Mouse (Mus musculus) embryonic facial prominence, embryonic 11.5 days (tissue): Measurements from ENCODE around the gene Atp10a. TPM values are rescaled to one million over a fixed set of nuclear protein-coding genes. Genes with fewer than 3 reads are reported as not detected.

Experiments used
- ATAC-seq: fragments of 200-750 bp; cut with Nextera tagmentation; replicated peaks from 2 replicates; pipeline ENCODE4 v1.8.0; 2017; ENCODE audit warnings: low read depth; ENCODE audit not compliant: insufficient number of reproducible peaks, low FRiP score, low TSS enrichment
- DNase-seq: peaks from one replicate; pipeline ENCODE4 v3.0.0-alpha.2; 2015; ENCODE audit warnings: low spot score
- H3K27ac ChIP-seq: fragments of 300-500 bp; sonication (generic); replicated peaks from 2 replicates; pipeline ENCODE4 v1.5.1; 2014; ENCODE audit warnings: mild to moderate bottlenecking, low read depth, low read length, control low read depth
- H3K27me3 ChIP-seq: fragments of 300-500 bp; sonication (generic); 2 replicates; pipeline ENCODE4 v1.6.1; 2014; ENCODE audit warnings: mild to moderate bottlenecking, low read length, moderate library complexity, mixed read lengths; ENCODE audit not compliant: control insufficient read depth, insufficient read depth
- H3K36me3 ChIP-seq: fragments of 300-500 bp; sonication (generic); replicated peaks from 2 replicates; pipeline ENCODE4 v1.6.1; 2014; ENCODE audit warnings: low read depth, mild to moderate bottlenecking, low read length, moderate library complexity, mixed read lengths; ENCODE audit not compliant: control insufficient read depth, insufficient read depth
- H3K4me1 ChIP-seq: fragments of 300-500 bp; sonication (generic); 2 replicates; pipeline ENCODE4 v1.6.1; 2014; ENCODE audit warnings: low read length, mixed read lengths; ENCODE audit not compliant: control insufficient read depth, insufficient read depth
- H3K4me2 ChIP-seq: fragments of 300-500 bp; sonication (generic); 2 replicates; pipeline ENCODE4 v1.6.1; 2014; ENCODE audit warnings: low read depth, mild to moderate bottlenecking, control low read depth, low read length, moderate library complexity
- H3K4me3 ChIP-seq: fragments of 300-500 bp; sonication (generic); 2 replicates; pipeline ENCODE4 v1.5.1; 2014; ENCODE audit warnings: low read depth, low read length, control low read depth
- H3K9ac ChIP-seq: fragments of 300-500 bp; sonication (generic); replicated peaks from 2 replicates; pipeline ENCODE4 v1.6.1; 2014; ENCODE audit warnings: mild to moderate bottlenecking, control low read depth, low read length
- H3K9me3 ChIP-seq: fragments of 300-500 bp; sonication (generic); replicated peaks from 2 replicates; pipeline ENCODE4 v1.6.1; 2016; ENCODE audit warnings: mild to moderate bottlenecking, low read length, inconsistent platforms, mixed read lengths; ENCODE audit not compliant: control insufficient read depth
- WGBS: fragments of 180-500 bp; shearing (Covaris S2); extraction: QIAGEN DNeasy Blood & Tissue Kit; methylation state at CpG from one replicate; pipeline ENCODE4 v1.1.7; 2014; 5-methylcytosine and 5-hydroxymethylcytosine counted together
- polyA plus RNA-seq: library from polyadenylated mRNA; unstranded; fragments of >200 nt; fragmentation: Nextera tagmentation; extraction: Ambion mirVana; gene quantifications from 2 replicates; pipeline ENCODE4 v1.2.1, GENCODE M21; 2014

Gene Atp10a
- polyA plus RNA-seq, 1 experiment from 2014 or later, result 1.9 TPM

- no peak overlapping the region for H3K9ac ChIP-seq
- H3K4me1 ChIP-seq, result no peaks in the 10 kb centered on the region
- no peak overlapping the region for H3K4me3 ChIP-seq
- no peak overlapping the region for H3K27ac ChIP-seq
- WGBS, result 44% methylated on average over 6 of the region's 6 CpGs
- H3K27me3 ChIP-seq, result no peaks in the 10 kb centered on the region
- ATAC-seq (no peak), DNase-seq (peak; percentile 33)
- no peak overlapping the region for H3K4me2 ChIP-seq
- no peaks in the 10 kb centered on the region for H3K36me3 ChIP-seq
- no peaks in the 10 kb centered on the region for H3K9me3 ChIP-seq
Measured at GRCm38 (mm10) chr7:58732406-58732805, 76.4 kb downstream of the Atp10a start.

GRCm38 (mm10) chr7:58733490-58733901 is 77.5 kb downstream of the Atp10a start:
- ATAC-seq (no peak), DNase-seq (peak; percentile 48)

GRCm38 (mm10) chr7:58736841-58737547 is 81.0 kb downstream of the Atp10a start:
- DNase-seq, result no peak
- Histone ChIP-seq H3K9ac (no peak overlapping the region), H3K4me2 (no peak overlapping the region), H3K4me1 (no peaks in the 10 kb centered on the region), H3K4me3 (no peak overlapping the region), H3K36me3 (no peaks in the 10 kb centered on the region), H3K9me3 (no peaks in the 10 kb centered on the region), H3K27me3 (no peaks in the 10 kb centered on the region), H3K27ac (no peak overlapping the region)
- WGBS, result 88% methylated on average over 3 of the region's 3 CpGs
- ATAC-seq, result no peak

More at GRCm38 (mm10) chr7:58733490-58733901, 77.5 kb downstream of the Atp10a start:
- no peaks in the 10 kb centered on the region for H3K4me1 ChIP-seq
- no peak overlapping the region for H3K27ac ChIP-seq
- no peak overlapping the region for H3K4me2 ChIP-seq
- H3K27me3 ChIP-seq, result no peaks in the 10 kb centered on the region
- H3K9me3 ChIP-seq, result no peaks in the 10 kb centered on the region
- no peak overlapping the region for H3K9ac ChIP-seq
- no peak overlapping the region for H3K4me3 ChIP-seq
- WGBS, result 39% methylated on average over 6 of the region's 6 CpGs
- H3K36me3 ChIP-seq, result no peaks in the 10 kb centered on the region

- H3K4me2 ChIP-seq, result no peak overlapping the region
- no peak overlapping the region for H3K9ac ChIP-seq
- DNase-seq, result no peak
- no peak overlapping the region for H3K4me3 ChIP-seq
- 88% methylated on average over 13 of the region's 13 CpGs for WGBS
- H3K27me3 ChIP-seq, result no peaks in the 10 kb centered on the region
- H3K27ac ChIP-seq, result no peak overlapping the region
- ATAC-seq, result no peak
- H3K4me1 ChIP-seq, result no peaks in the 10 kb centered on the region
- no peaks in the 10 kb centered on the region for H3K36me3 ChIP-seq
- no peaks in the 10 kb centered on the region for H3K9me3 ChIP-seq
Measured at GRCm38 (mm10) chr7:58740196-58740595, 84.2 kb downstream of the Atp10a start.

- Histone ChIP-seq H3K9ac (no peak overlapping the region), H3K9me3 (no peaks in the 10 kb centered on the region), H3K4me3 (no peak overlapping the region), H3K27me3 (no peaks in the 10 kb centered on the region), H3K4me2 (no peak overlapping the region), H3K4me1 (no peaks in the 10 kb centered on the region), H3K27ac (no peak overlapping the region), H3K36me3 (no peaks in the 10 kb centered on the region)
- DNase-seq (no peak), ATAC-seq (no peak)
- 90% methylated on average over 4 of the region's 4 CpGs for WGBS
Measured at GRCm38 (mm10) chr7:58740842-58741241, 84.9 kb downstream of the Atp10a start.

- Histone ChIP-seq H3K9me3 (no peaks in the 10 kb centered on the region), H3K27me3 (no peaks in the 10 kb centered on the region), H3K9ac (no peak overlapping the region), H3K4me2 (no peak overlapping the region), H3K36me3 (no peaks in the 10 kb centered on the region), H3K4me1 (no peaks in the 10 kb centered on the region), H3K4me3 (no peak overlapping the region), H3K27ac (no peak overlapping the region)
- 73% methylated on average over 4 of the region's 4 CpGs for WGBS
- ATAC-seq, result no peak
- no peak for DNase-seq
Measured at GRCm38 (mm10) chr7:58742009-58742408, 86.0 kb downstream of the Atp10a start.

- Histone ChIP-seq H3K27me3 (no peaks in the 10 kb centered on the region), H3K4me2 (no peak overlapping the region), H3K4me1 (no peaks in the 10 kb centered on the region), H3K27ac (no peak overlapping the region), H3K4me3 (no peak overlapping the region), H3K9ac (no peak overlapping the region), H3K9me3 (no peaks in the 10 kb centered on the region), H3K36me3 (no peaks in the 10 kb centered on the region)
- 57% methylated on average over 1 of the region's 1 CpGs for WGBS
- ATAC-seq (no peak), DNase-seq (no peak)
Measured at GRCm38 (mm10) chr7:58742648-58743047, 86.7 kb downstream of the Atp10a start.

GRCm38 (mm10) chr7:58743362-58744320 is 87.7 kb downstream of the Atp10a start:
- no peaks in the 10 kb centered on the region for H3K9me3 ChIP-seq
- WGBS, result 80% methylated on average over 4 of the region's 4 CpGs
- no peaks in the 10 kb centered on the region for H3K4me1 ChIP-seq
- no peak overlapping the region for H3K9ac ChIP-seq
- H3K27me3 ChIP-seq, result no peaks in the 10 kb centered on the region
- no peak overlapping the region for H3K4me3 ChIP-seq
- no peak for ATAC-seq
- H3K4me2 ChIP-seq, result no peak overlapping the region
- DNase-seq, result no peak
- H3K36me3 ChIP-seq, result no peaks in the 10 kb centered on the region
- H3K27ac ChIP-seq, result no peak overlapping the region
